Mouse (Mus musculus): ENCODE measurements around the gene Calu.

- no peak for TF ChIP-seq CTCF (IDR thresholded peaks at IDR 0.05; ENCODE audit: low read depth)
- no peak for TF ChIP-seq EP300 (IDR thresholded peaks at IDR 0.05; ENCODE audit: low read depth)
Observed at GRCm38 (mm10) chr6:29406412-29406811, 58.5 kb downstream of the Calu start.

All from heart, postnatal 0 days (tissue).